Mouse (Mus musculus): ENCODE data around the gene 4930402H24Rik.

4930402H24Rik gene

GRCm38 (mm10) chr2:130805146-130805545, 101.1 kb downstream of the 4930402H24Rik start:
- DNase-seq (ENCODE audit: low read depth), result no peak

- DNase-seq (ENCODE audit: low read depth), result no peak
Observed at GRCm38 (mm10) chr2:130803706-130804105, 102.5 kb downstream of the 4930402H24Rik start.

GRCm38 (mm10) chr2:130795731-130796130, 110.5 kb downstream of the 4930402H24Rik start:
- no peak for DNase-seq (ENCODE audit: low read depth)

- no peak for DNase-seq (ENCODE audit: low read depth)
Observed at GRCm38 (mm10) chr2:130791722-130792121, 114.5 kb downstream of the 4930402H24Rik start.

GRCm38 (mm10) chr2:130789642-130790041, 116.6 kb downstream of the 4930402H24Rik start:
- no peak for DNase-seq (ENCODE audit: low read depth)

- no peak for DNase-seq (ENCODE audit: low read depth)
Observed at GRCm38 (mm10) chr2:130789039-130789438, 117.2 kb downstream of the 4930402H24Rik start.

GRCm38 (mm10) chr2:130784939-130785338, 121.3 kb downstream of the 4930402H24Rik start:
- no peak for DNase-seq (ENCODE audit: low read depth)

- DNase-seq (ENCODE audit: low read depth), result no peak
Observed at GRCm38 (mm10) chr2:130780615-130781303, 125.4 kb downstream of the 4930402H24Rik start.

- DNase-seq (ENCODE audit: low read depth), result no peak
Observed at GRCm38 (mm10) chr2:130779935-130780334, 126.3 kb downstream of the 4930402H24Rik start.

GRCm38 (mm10) chr2:130776610-130777009, 129.6 kb downstream of the 4930402H24Rik start:
- DNase-seq (ENCODE audit: low read depth), result no peak

GRCm38 (mm10) chr2:130767483-130767882, 138.7 kb downstream of the 4930402H24Rik start:
- no peak for DNase-seq (ENCODE audit: low read depth)

- no peak for DNase-seq (ENCODE audit: low read depth)
Observed at GRCm38 (mm10) chr2:130765396-130765795, 140.8 kb downstream of the 4930402H24Rik start.

GRCm38 (mm10) chr2:130760876-130761275, 145.3 kb downstream of the 4930402H24Rik start:
- DNase-seq (ENCODE audit: low read depth), result no peak

GRCm38 (mm10) chr2:130755061-130755607, 151.1 kb downstream of the 4930402H24Rik start:
- DNase-seq (ENCODE audit: low read depth), result no peak

- no peak for DNase-seq (ENCODE audit: low read depth)
Observed at GRCm38 (mm10) chr2:130754596-130754995, 151.6 kb downstream of the 4930402H24Rik start.

GRCm38 (mm10) chr2:130750449-130750848, 155.8 kb downstream of the 4930402H24Rik start:
- no peak for DNase-seq (ENCODE audit: low read depth)

GRCm38 (mm10) chr2:130749708-130750107, 156.5 kb downstream of the 4930402H24Rik start:
- no peak for DNase-seq (ENCODE audit: low read depth)

GRCm38 (mm10) chr2:130743576-130743975, 162.6 kb downstream of the 4930402H24Rik start:
- no peak for DNase-seq (ENCODE audit: low read depth)

- no peak for DNase-seq (ENCODE audit: low read depth)
Observed at GRCm38 (mm10) chr2:130740096-130740495, 166.1 kb downstream of the 4930402H24Rik start.

- no peak for DNase-seq (ENCODE audit: low read depth)
Observed at GRCm38 (mm10) chr2:130738019-130738418, 168.2 kb downstream of the 4930402H24Rik start.

- no peak for DNase-seq (ENCODE audit: low read depth)
Observed at GRCm38 (mm10) chr2:130735281-130735680, 170.9 kb downstream of the 4930402H24Rik start.

- DNase-seq (ENCODE audit: low read depth), result no peak
Observed at GRCm38 (mm10) chr2:130733444-130733843, 172.8 kb downstream of the 4930402H24Rik start.

GRCm38 (mm10) chr2:130731855-130732254, 174.4 kb downstream of the 4930402H24Rik start:
- no peak for DNase-seq (ENCODE audit: low read depth)

GRCm38 (mm10) chr2:130730746-130731145, 175.5 kb downstream of the 4930402H24Rik start:
- DNase-seq (ENCODE audit: low read depth), result no peak
